Mouse (Mus musculus): ENCODE measurements around the gene Tjp2.

DNA sequence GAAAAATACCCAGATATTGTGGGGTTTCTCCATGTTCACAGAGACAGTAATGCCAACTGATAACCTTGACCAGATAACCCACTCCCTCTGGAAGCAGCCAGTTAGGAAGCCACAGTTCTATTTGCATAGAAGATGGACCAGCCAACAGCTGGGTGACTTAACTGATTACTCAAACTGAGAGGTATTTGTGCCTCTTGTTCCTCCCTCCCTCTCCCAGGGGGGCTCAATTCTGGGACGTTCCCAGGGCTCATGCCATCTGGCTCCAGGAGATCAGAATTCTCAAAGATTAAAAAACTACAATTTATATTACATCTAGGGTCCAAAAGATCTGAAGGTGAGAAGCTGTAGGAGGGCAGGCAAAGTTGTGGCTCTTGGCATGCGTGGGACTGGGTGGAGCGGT is 84.5 kb downstream of the Tjp2 start:
- no peak for TF ChIP-seq CHD1 (IDR thresholded peaks at IDR 0.05; ENCODE audit: low read depth, low read length)
- no peak for TF ChIP-seq POLR2A (IDR thresholded peaks at IDR 0.05; ENCODE audit: low read depth, low read length)
